Mouse (Mus musculus): ENCODE results near the gene Eml4.

DNA sequence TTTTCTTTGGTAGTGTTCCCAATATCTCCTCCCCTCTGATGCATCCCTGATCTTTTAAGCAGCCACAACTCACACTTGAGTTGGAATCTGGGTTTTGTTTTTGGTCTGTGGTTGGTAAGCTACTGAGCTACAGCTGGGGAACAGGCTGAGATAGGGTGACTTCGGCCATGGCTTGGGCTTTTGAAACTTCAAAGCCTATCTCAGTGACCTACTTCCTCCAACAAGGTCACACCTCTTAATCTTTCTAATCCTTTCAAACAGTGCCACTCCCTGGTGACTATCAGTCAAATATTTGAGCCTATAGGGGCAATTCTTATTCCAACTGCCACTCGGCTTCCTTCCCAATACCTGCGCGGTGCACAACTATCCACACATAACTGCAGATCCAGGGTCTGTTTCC, 149.0 kb downstream of the Eml4 start:
- TF ChIP-seq POLR2A (IDR thresholded peaks at IDR 0.05; ENCODE audit: insufficient read depth, low read length) (no peak), CTCF (IDR thresholded peaks at IDR 0.05; ENCODE audit: low read depth, low read length) (no peak), EP300 (IDR thresholded peaks at IDR 0.05; ENCODE audit: insufficient read depth, low read depth, low read length) (no peak)
